Mouse (Mus musculus) frontal cortex, adult 2 months (tissue): ENCODE data around the gene Ugt1a9. TPM values are rescaled to one million over a fixed set of nuclear protein-coding genes. Genes with fewer than 3 reads are reported as not detected.
"Not testable (repeated sequence)": the region's sequence is repeated elsewhere in the genome, so short reads cannot be mapped to it uniquely, and the experiment has no call there.

Source experiments
- DNase-seq, 2 experiments: peaks; one replicate each; pipeline ENCODE4 v3.0.0; 2022; ENCODE audit warnings: low spot score in 1 of 2; ENCODE audit errors: extremely low spot score in 1 of 2
- polyA plus RNA-seq: library from polyadenylated mRNA; depleted of rRNA; stranded (reverse); fragments of >200 nt; gene quantifications from 2 replicates; pipeline ENCODE4 v1.2.3, GENCODE M21; 2012

The Ugt1a9 gene
- polyA plus RNA-seq, 1 experiment = not detected

GRCm38 (mm10) chr1:88217144-88217543 is 146.5 kb downstream of the Ugt1a9 start:
- DNase-seq = no peak

GRCm38 (mm10) chr1:88217576-88217975 is 147.0 kb downstream of the Ugt1a9 start:
- DNase-seq = no peak

- no peak for DNase-seq
These were observed 147.5 kb downstream of the Ugt1a9 start for GRCm38 (mm10) chr1:88218051-88218450.

GRCm38 (mm10) chr1:88218591-88218990 is 148.0 kb downstream of the Ugt1a9 start:
- no peak for DNase-seq

GRCm38 (mm10) chr1:88219054-88219453 is 148.5 kb downstream of the Ugt1a9 start:
- no peak for DNase-seq

- no peak for DNase-seq
These were observed 149.7 kb downstream of the Ugt1a9 start for GRCm38 (mm10) chr1:88220336-88220735.

- no peak for DNase-seq
These were observed 151.6 kb downstream of the Ugt1a9 start for GRCm38 (mm10) chr1:88222216-88222615.

GRCm38 (mm10) chr1:88223011-88223515 is 152.5 kb downstream of the Ugt1a9 start:
- DNase-seq = not testable (repeated sequence)

- DNase-seq = no peak
These were observed 153.0 kb downstream of the Ugt1a9 start for GRCm38 (mm10) chr1:88223591-88223990.

- no peak for DNase-seq
These were observed 153.6 kb downstream of the Ugt1a9 start for GRCm38 (mm10) chr1:88224029-88224776.

GRCm38 (mm10) chr1:88225301-88225700 is 154.7 kb downstream of the Ugt1a9 start:
- not testable (repeated sequence) for DNase-seq

- DNase-seq = no peak
These were observed 155.1 kb downstream of the Ugt1a9 start for GRCm38 (mm10) chr1:88225741-88226140.

- no peak for DNase-seq
These were observed 156.2 kb downstream of the Ugt1a9 start, which contains the start of gene Mroh2a for GRCm38 (mm10) chr1:88226670-88227379. Mroh2a (plus strand) TSS chr1:88226986.

GRCm38 (mm10) chr1:88227482-88227881 is 156.9 kb downstream of the Ugt1a9 start:
- no peak for DNase-seq

- DNase-seq = no peak
These were observed 157.5 kb downstream of the Ugt1a9 start for GRCm38 (mm10) chr1:88228121-88228520.

GRCm38 (mm10) chr1:88229566-88229965 is 159.0 kb downstream of the Ugt1a9 start:
- DNase-seq = no peak

GRCm38 (mm10) chr1:88229986-88230385 is 159.4 kb downstream of the Ugt1a9 start:
- DNase-seq = no peak

GRCm38 (mm10) chr1:88230421-88230820 is 159.8 kb downstream of the Ugt1a9 start:
- no peak for DNase-seq

- DNase-seq = no peak
These were observed 160.6 kb downstream of the Ugt1a9 start for GRCm38 (mm10) chr1:88230981-88231802.

- no peak for DNase-seq
These were observed 161.4 kb downstream of the Ugt1a9 start for GRCm38 (mm10) chr1:88231803-88232499.
